Mouse (Mus musculus) cerebellum, postnatal 36 days (tissue): ENCODE measurements at regions not wholly inside any gene's neighbourhood (a gene's known extent, or its start where the extent isn't known, plus 50 kb on each side); places are given as distances from the start of the nearest gene placed in this dataset.

Experiments
- DNase-seq, 2 experiments: peaks; one replicate each; pipeline ENCODE4 v3.0.0; 2021 to 2022; ENCODE audit warnings: mixed read lengths in 2 of 2

DNA sequence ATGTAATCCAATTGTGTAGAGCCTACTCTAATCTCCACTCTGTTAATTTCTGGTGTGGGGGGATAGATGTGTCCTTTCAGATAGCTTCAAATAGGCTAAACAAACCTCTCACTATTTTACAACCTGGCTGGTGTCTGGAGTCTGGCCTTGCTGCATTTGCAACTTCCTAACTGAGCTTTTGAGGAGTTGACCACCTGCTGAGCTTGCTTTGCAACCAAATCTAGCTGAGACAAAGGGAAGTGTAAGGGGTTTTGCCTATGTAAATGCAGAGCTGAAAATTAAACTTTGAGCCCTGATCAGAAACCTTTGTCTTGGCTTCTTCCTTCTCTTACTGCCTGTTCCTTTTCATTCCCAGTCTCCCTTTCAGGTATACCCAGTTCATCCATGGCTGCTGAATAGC, 404.3 kb downstream of the Cetn3 start:
- DNase-seq = no peak

DNA sequence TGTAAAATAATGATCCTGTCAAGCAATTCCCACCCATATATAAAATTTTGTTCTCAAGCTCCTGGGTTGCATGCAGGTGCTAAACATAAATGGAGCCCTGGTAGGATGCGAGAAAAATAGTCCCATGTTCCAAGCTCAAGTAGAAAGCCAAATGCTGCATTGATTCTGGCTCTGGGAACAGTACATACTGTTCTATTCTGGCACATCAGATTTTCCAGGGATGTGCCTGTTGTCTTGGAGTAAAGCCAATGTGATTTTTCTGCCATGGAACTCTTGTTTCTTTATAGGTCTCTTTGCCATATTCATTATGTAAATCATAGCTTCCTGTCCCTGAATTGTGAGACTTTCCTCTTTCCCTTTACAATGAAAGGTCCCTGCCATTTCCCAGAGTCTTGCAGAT, 417.9 kb downstream of the Cetn3 start:
- DNase-seq = no peak

DNA sequence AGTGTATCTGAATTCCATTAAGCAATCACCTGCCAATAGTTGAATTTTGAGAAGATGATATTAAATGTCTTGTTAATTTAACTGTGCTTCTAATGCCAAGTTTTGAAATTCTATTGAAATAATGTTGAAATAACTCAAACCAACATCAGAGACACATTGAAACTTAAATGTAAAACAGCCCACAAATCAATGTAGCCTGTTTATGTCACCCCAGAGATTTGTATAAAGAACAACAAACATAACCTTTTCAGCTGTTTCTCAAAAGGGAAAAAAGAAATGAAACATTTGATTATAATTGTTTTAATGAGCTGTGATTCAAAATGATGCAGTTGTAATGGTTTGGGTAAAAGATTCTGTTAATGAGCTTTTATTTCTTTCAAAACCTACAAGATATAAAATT, 442.6 kb downstream of the Cetn3 start:
- DNase-seq = no peak

DNA sequence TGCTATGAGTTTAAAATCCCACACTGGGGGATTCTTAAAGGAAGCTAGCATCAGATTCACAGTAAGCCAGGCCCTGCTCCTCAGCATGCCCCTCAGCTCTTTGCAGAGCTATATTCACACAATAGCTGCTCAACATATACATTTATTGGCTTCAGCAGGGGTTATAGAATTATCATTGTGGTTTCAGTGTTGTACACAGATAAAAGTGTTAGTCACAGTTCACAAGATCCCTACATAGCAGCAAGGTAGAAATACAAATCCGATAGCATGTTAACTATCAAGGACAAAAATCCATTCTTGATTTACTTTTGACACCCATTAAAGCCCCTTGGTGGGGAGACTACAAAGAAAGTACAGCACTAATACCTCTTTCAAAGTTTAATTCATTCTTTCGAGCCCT, 451.0 kb downstream of the Cetn3 start:
- DNase-seq = no peak

DNA sequence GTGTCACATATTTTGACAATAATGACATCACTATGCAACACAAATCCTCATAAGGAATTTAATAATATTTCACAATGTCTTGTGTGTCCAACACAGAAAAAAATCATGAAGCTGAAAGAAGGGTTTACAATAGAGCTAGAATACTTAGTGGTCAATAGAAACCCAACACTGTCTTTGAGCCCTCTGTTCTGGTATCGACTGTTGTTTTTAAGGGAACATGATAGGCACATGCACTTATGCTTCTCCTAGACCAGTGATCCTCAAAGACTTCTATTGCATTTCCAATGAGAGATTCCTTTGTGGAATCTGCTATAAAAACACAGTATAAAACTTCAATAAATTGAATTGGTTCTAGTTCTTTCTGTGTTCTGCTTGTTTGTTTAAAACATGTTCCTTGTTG, 463.4 kb downstream of the Cetn3 start:
- no peak for DNase-seq

DNA sequence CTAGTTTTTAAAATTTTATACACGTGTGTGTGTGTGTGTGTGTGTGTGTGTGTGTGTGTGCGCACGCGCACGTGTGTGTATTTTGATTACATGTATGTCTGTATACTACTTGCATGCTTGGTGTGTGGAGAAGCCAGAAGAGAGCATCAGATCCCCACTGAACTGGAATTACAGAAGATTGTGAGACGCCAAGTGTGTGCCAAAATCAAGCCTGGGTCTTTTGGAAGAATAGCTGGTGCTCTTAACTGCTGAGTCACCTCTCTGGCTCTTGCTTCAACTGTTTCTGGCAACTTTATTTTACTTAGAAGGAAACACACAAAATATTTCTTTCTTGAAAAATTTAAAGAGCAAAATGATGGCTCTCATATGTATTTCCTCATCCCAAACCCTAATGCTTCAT, 467.5 kb downstream of the Cetn3 start:
- DNase-seq = no peak

DNA sequence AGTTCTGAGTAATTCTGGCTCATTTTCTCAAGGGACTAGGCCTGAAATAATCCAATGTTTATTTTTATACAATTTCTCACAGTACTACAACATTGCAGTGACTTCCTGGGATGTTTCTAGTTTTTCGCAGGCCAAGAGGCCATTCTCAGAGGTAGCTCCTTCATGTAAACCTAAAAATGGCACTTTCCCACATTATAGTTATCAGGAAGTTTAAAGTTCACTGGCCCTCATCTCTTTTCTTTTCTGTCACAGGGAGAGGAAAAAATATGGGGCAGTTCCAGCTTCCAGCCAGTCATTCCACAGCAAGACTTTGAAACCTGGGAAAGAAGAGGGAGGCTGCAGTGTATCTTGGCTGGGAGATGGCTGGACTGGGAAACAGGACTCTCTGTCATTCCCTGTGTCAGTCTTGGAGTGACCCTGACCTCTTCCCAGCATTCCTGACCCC, 475.6 kb downstream of the Cetn3 start:
- no peak for DNase-seq

DNA sequence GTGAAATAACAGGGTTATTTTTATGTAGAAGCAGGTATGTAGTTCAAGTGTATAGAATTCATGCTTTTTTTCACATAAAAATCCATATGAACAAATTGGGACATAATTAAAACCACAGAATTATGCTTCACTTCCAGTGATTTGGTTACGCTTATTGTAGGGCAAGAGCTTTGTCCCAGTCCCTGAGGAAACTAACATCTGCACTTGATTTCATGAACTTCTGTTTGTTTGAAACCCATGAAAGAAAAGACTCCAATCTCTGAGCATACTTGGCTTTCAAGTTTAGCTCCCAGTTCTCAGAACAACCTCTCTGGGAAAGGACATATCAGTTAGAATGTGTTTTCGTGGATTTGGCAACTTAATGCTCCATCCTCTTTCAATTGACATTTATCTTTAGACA, 481.4 kb downstream of the Cetn3 start:
- DNase-seq = no peak

DNA sequence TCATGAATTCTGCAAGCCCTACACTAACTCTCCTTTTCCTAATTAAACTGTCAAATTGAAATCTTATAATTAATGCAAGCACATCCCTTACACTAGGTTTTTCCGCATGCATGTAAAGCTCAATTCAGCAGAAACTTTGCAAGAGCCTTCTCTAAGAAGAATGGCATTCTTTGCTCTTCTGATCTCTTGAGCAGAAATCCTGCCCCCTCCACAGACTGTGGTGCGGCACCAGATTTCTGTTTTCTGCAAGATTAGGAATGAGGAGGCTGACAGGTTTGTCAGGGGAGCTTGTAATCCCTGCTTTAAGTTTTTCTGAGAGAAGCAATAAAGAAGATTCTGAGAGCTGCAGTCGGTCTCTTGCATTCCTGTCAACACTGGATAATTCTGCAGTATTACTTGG, 482.3 kb downstream of the Cetn3 start:
- no peak for DNase-seq

DNA sequence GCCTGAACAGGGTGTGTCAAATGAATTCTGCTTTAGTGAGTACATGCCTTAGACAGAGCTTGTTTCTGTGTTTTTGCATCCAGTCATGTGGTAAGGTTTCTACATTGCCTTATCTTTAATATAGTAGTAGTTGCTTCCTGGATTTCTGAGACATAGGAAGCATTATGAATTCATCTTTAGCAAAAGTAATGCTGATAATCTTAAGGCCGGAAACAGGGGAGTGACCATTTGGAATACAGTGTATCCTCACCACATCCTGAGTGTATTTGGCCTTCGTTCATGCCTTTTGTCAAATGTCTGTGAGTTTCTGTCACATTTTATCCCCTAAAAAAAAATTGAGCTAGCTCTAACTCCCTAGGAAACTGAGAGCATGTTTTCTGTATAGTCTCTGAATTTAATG, 482.9 kb downstream of the Cetn3 start:
- DNase-seq = no peak

DNA sequence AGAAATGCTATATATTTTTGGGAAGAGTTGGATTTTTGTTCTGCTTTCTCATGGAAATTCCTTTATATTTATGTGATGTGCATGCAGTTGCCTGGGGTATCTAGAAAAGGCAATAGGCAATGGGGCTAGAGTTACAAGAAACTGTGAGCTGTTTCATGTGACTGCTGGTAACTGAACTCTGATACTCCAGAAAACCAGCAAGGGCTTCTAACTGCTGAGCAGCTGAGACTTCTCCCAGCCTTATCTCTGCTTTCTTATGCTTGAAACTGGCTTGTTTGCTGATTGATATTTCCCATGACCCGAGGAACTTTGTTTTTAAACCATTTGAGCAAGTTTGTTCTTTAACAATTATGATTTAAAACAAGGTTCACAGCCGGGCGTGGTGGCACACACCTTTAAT, 491.9 kb downstream of the Cetn3 start:
- no peak for DNase-seq

DNA sequence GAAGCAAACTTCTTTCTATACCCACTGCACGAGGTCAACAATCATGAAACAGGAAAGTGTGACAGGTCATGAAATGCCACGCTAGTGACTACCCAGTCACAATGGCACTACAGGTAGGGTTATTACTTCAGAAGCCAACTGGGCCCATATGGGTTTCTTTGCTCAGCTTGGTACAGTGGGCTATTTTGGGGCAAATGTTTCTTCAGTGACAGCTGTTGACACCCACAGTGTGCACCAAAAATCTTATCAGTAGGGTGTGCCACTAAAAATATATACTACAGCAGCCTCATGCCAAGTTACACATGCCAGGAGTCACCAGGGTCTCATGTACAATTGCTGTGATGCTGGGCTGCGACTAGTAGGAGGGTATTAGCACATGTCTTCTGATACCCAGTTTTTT, 493.1 kb downstream of the Cetn3 start:
- DNase-seq = no peak

DNA sequence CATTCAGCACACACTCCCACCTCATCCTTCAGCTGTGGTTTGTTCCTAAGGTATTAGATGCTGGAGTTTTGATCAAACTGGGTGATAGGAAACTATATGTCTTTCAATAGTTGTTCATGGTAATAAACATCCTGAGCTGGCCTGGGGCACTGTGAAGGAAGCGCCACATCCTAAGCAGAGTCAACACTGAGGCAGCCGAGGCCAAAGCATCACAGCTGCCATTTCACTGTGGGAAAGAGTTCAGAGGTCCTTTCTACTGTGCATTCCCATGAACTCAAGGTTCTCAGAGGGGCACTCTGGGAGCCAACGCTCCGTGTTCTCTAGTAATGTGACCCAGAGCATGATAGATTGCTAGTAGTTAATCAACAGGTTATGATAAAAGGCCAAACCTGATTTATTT, 497.9 kb downstream of the Cetn3 start:
- no peak for DNase-seq

DNA sequence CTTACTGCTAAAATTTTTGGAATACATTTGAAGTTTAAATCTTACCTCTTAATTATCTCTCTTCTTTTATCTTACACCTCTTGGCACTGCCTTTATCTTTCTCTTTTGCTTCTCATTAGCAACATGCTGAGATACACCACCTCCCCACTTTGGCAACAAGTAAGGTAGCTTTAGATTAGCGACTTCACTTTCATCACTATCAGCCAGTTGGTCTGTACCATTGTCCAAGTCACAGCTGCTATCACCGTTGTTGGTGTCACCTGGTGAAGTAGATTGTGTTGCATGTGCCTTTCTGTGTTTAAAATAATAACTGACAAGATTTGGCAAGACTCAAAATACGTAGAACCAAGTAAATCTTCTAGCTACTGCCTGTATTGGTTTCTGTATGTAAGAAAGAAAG, 513.0 kb downstream of the Cetn3 start:
- no peak for DNase-seq

DNA sequence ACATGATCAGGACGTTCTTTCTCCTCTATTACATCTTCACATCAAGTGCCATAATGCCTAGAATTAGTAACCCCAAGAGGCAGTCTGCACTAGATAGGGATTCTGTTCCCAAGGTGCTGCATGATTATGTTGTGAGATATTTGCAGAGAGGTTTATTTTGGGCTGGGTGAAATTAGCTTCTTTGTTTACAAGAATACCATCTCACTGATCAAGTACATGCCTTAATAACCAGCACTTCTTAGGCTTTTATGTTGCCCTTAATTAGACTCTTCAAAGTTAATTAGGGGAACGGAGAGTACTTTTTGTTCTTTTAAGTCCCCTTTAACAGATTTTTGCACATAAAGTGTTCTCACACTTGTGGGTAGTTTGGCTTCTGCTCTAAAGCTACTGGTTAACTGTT, 521.4 kb downstream of the Cetn3 start:
- no peak for DNase-seq

DNA sequence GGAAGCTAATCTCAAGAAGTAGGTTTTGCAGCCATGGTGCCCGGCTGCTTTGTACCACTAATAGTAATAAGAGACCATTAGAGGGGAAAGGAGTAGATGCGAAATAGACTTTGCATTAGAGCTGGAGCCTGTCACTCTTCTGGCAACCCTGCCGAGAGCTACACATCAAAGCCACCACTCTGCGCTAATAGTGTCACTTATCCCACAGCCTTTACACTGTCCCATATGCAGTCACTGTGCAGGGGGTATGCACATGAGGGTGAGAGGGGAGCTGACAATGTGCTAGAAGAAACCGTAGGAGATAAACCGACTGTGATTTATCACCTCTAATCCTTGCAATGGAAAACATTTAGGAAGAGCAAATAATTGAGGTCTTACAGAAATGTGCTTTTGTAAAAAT, 522.2 kb downstream of the Cetn3 start:
- DNase-seq = no peak

DNA sequence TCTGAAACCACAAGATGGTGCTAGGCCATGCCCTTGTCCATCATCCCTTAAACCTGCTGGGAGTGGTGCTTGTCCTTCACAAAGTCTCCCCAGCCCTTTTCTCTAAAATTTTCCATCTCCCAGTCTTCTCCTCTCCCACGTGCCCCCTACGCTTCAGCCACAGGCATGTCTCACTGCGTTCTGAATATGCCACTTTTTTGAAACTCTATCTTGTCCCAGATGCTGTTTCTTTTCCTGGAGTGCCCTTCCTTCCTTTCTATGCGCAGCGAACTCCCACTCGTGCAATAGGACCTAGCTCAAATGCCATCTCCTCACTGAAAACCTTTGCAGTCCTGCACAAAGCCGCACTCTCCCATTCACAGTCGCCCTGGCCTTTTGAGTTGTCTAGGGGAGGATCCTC, 525.5 kb downstream of the Cetn3 start:
- DNase-seq = no peak

DNA sequence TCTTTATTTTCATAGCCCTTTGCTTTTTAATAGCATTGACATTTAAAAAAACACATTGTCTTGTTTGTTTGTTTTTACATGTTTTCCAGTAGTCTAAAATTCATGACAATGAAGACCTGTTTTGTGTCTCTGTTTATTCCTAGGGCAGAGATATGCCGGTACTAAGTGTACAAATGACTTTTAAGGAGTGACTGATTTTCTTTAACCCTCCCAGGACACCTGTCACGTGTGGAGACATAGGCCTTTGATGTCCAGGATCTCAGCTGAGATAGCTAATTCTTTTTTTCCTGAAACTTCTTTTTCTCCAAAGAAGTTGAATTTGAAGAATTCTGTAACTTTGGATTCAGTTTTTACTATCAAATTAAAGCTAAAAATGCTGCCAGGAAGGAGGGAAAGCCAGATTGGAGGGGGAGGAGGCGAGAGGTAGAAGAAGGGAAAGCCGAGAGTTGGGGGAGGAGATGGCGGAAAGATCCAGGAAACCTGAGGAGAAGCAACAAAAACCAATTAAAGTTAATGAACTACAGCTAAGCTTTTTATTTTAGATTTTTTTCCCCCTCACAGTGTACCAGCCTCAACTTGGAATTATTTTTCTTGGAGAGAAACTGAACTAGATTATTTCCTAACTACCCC, 533.8 kb downstream of the Cetn3 start:
- DNase-seq = no peak

DNA sequence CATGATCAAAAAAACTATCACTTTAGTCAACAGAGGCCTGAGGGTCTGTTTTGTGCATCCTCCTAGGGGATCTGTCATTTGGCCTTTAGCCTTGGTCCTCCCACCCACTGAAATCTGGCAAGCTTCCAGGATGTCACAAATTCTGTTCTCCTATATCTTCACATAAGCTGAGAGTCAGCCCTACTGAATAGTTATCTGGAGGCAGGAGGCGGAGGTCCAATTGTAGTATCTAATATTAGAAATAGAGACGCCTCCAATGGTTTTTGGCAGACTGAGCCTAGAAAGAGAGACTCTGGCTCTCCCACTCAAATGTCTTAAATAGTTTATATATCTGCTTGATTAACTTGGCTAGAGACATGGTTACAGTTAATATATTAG, 534.3 kb downstream of the Cetn3 start:
- no peak for DNase-seq

DNA sequence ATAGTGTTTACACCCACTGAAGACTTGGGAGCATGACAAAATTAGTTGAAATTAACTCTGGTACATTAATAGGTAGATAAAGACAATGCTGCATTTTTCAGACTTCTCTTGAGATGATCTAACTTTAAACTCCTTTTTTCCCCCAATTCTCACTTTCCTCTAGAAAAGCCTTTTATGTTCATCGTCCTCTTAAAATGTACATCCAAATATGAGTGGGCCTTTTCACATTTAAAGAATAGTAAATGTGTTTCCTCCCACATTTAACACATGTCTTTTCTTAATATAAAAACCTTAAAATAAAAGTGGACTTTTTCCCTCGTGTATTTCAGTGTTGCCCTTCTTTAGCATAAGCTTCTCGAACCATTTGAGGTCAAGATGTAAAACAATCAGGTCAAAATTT, 535.5 kb downstream of the Cetn3 start:
- DNase-seq = no peak

DNA sequence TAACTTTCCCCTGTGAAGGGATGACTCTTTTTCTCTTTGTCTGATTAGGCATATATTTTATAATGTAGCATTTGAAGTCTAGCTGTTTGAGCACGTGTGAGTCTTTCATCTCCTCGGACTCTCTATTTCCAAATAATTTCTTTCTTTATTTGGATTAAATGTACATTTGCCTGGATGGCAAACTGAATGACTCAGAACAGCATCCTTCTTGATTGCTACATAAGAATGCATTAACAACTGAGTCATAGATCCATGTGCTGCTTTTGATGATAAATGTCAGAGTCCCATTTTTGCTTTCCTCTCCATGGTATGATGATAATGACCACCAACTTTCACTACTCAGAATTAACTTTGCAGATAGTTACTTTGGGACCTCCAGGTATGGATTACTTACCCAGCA, 571.5 kb downstream of the Cetn3 start:
- no peak for DNase-seq

DNA sequence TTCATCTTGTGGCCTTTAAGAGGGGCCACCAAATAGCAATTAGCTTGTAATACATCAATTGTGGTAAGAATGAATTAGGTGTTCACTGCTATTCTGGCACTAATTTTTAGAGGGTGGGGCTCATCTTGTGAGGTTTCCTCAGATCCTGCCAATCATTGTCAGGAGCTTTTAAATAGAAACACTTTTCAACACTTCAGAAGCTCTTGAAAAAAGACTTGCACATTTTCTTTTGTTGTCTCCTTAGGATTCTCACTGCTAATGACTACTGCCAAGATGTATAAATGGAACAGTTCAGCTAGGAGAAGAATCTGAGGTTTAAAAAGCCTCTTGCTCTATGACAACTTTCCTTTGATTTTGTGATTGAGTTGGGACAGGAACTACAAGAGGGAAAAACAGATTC, 572.4 kb downstream of the Cetn3 start:
- no peak for DNase-seq

DNA sequence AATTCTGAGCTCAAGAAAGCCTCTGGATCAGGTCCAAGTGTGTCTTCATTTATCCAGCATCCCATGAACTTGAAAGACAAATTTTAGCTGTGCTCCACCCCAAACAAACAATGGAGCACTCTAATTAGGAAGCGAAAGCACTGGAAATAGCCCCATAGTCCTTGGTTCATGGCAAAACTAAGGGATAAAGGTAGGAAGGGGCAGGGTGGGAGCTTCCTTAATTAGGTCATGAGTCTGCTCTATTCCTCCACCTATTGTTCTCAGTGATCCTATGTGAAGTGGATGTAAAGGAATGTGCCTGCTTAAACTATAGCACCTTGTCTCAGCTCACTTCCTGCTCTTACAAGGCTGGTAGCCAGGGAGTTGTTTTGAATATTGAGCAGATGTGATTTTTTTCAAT, 576.6 kb downstream of the Cetn3 start:
- DNase-seq = no peak

DNA sequence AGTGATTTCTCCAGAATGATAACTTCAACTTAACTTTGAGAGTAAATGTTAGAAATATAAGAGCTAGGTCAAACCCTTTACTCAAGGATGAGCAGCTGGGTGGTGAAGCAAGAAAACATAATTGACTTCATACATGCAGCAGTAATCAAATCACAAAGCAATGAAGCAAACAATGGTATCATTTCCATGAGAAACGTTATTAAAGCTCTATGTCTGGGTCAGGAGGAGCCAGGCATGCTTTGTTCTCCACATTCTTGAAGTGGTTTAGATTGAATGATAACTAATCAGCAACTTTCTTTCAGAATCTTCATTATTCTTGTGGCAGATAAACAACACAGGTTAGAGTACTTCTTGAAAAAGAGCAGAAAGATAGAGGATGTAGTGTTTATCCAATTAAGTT, 577.8 kb downstream of the Cetn3 start:
- DNase-seq = no peak

DNA sequence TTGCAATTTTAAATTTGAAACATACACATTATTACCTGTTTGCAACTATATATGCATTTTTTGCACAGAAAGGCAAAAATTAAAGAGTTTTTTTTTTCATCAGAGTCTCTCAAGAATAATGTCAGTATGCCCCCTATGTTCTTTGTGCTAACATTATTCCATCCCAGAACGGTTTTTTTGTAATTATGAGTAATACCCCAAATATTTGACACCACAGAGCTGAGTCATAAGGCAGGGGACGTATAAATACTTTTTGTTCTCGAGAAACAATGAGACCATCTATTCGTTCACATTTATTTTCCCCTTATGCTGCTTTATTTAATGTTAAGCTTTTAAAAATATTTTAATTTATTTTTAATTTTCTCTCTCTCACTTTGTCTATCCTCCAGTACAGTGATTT, 578.5 kb downstream of the Cetn3 start:
- DNase-seq = no peak

DNA sequence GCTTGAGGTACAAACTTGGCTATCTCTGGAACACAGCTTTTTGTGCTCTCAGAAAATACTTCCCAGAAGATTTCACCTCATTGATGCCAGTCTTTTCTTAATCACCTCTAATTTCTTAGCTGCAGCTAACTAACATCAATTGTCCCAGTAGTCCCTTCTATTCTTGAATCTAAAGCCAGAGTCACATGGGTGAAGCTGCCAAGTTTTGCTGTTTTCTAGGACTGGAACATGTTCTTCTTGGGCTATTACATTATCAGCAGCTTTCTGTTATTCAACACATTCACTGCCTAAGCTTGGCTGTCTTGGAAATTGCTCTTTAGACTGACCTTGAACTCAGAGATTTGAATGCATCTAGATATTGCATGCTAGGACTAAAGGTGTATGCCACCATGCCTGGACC, 583.9 kb downstream of the Cetn3 start:
- DNase-seq = no peak
